Mouse (Mus musculus) heart, embryonic 15.5 days (tissue): ENCODE measurements around the gene Tnnt2. TPM values are rescaled to one million over a fixed set of nuclear protein-coding genes. Genes with fewer than 3 reads are reported as not detected.

Experiments used
- ATAC-seq: fragments of 200-750 bp; cut with Nextera tagmentation; replicated peaks from 2 replicates; pipeline ENCODE4 v1.8.0; 2017; ENCODE audit warnings: low read depth, moderate TSS enrichment; ENCODE audit not compliant: insufficient number of reproducible peaks, insufficient read depth, low FRiP score
- H3K27ac ChIP-seq: fragments of 300-500 bp; sonication (generic); 2 replicates; pipeline ENCODE4 v1.5.1; 2015; ENCODE audit warnings: mild to moderate bottlenecking, inconsistent platforms
- H3K27me3 ChIP-seq: fragments of 300-500 bp; sonication (generic); 2 replicates; pipeline ENCODE4 v1.6.1; 2015; ENCODE audit warnings: inconsistent platforms
- H3K36me3 ChIP-seq: fragments of 300-500 bp; sonication (generic); 2 replicates; pipeline ENCODE4 v1.6.1; 2015; ENCODE audit warnings: mild to moderate bottlenecking, inconsistent platforms
- H3K4me1 ChIP-seq: fragments of 300-500 bp; sonication (generic); replicated peaks from 2 replicates; pipeline ENCODE4 v1.6.1; 2015; ENCODE audit warnings: inconsistent platforms
- H3K4me2 ChIP-seq: fragments of 300-500 bp; sonication (generic); 2 replicates; pipeline ENCODE4 v1.6.1; 2015; ENCODE audit warnings: inconsistent platforms, mild to moderate bottlenecking, moderate library complexity
- H3K4me3 ChIP-seq: fragments of 300-500 bp; sonication (generic); 2 replicates; pipeline ENCODE4 v1.5.1; 2015; ENCODE audit warnings: mild to moderate bottlenecking, inconsistent platforms
- H3K9ac ChIP-seq: fragments of 300-500 bp; sonication (generic); 2 replicates; pipeline ENCODE4 v1.6.1; 2015; ENCODE audit warnings: mild to moderate bottlenecking, inconsistent platforms
- H3K9me3 ChIP-seq: fragments of 300-500 bp; sonication (generic); replicated peaks from 2 replicates; pipeline ENCODE4 v1.6.1; 2016; ENCODE audit warnings: inconsistent platforms
- WGBS: fragments of 180-500 bp; shearing (Covaris S2); methylation state at CpG from one replicate; pipeline ENCODE4 v1.1.7; 2015; ENCODE audit warnings: mixed read lengths; 5-methylcytosine and 5-hydroxymethylcytosine counted together
- polyA plus RNA-seq: library from polyadenylated mRNA; unstranded; fragments of >200 nt; fragmentation: Nextera tagmentation; extraction: Ambion mirVana; gene quantifications from 2 replicates; pipeline ENCODE4 v1.2.1, GENCODE M21; 2015

The Tnnt2 gene
- 7,410 and 9,283 TPM in 2 replicates for polyA plus RNA-seq

- 28% methylated on average over 9 of the region's 9 CpGs for WGBS
- Histone ChIP-seq H3K27ac (peak within 1 kb of the TSS; percentile 90), H3K9ac (peak within 1 kb of the TSS; percentile 72), H3K36me3 (no peaks in the 10 kb centered on the region), H3K4me2 (peak within 1 kb of the TSS; percentile 58), H3K4me3 (peak within 1 kb of the TSS; percentile 57), H3K27me3 (no peaks in the 10 kb centered on the region), H3K4me1 (peaks cover 46% of the 10 kb centered on the region), H3K9me3 (no peaks in the 10 kb centered on the region)
- peak; percentile 88 for ATAC-seq
Measured at GRCm38 (mm10) chr1:135835716-135836483, at the start of gene Tnnt2. Gene Tnnt2, plus strand, starts transcription at chr1:135836354.

- Histone ChIP-seq H3K27ac (no peak overlapping the region), H3K4me2 (no peak overlapping the region), H3K9me3 (no peaks in the 10 kb centered on the region), H3K27me3 (no peaks in the 10 kb centered on the region), H3K9ac (no peak overlapping the region), H3K36me3 (no peaks in the 10 kb centered on the region), H3K4me3 (no peak overlapping the region), H3K4me1 (peaks cover 22% of the 10 kb centered on the region)
- WGBS = 55% methylated on average over 3 of the region's 3 CpGs
- no peak for ATAC-seq
Measured at GRCm38 (mm10) chr1:135787799-135788198, 48.4 kb upstream of the Tnnt2 start.

GRCm38 (mm10) chr1:135788708-135789107, 47.4 kb upstream of the Tnnt2 start:
- ATAC-seq = no peak
- Histone ChIP-seq H3K4me3 (0 out of 2 replicates have a peak overlapping the region, but pooled peaks have one; percentile 2), H3K4me2 (peak overlapping the region; percentile 44), H3K27me3 (no peaks in the 10 kb centered on the region), H3K27ac (peak overlapping the region; percentile 35; the same call in 1 of the 2 replicates), H3K36me3 (no peaks in the 10 kb centered on the region), H3K9me3 (no peaks in the 10 kb centered on the region), H3K4me1 (peaks cover 29% of the 10 kb centered on the region), H3K9ac (no peak overlapping the region)
- WGBS = 12% methylated on average over 10 of the region's 10 CpGs

- no peaks in the 10 kb centered on the region for H3K36me3 ChIP-seq
- no peaks in the 10 kb centered on the region for H3K27me3 ChIP-seq
- H3K4me2 ChIP-seq = no peak overlapping the region
- no peak overlapping the region for H3K9ac ChIP-seq
- no peak for ATAC-seq
- H3K4me3 ChIP-seq = no peak overlapping the region
- H3K27ac ChIP-seq = no peak overlapping the region
- H3K9me3 ChIP-seq = no peaks in the 10 kb centered on the region
- 11% methylated on average over 5 of the region's 5 CpGs for WGBS
- H3K4me1 ChIP-seq = peaks cover 40% of the 10 kb centered on the region
Measured at GRCm38 (mm10) chr1:135789815-135790214, 46.3 kb upstream of the Tnnt2 start.

GRCm38 (mm10) chr1:135792143-135792939, 43.8 kb upstream of the Tnnt2 start:
- Histone ChIP-seq H3K9ac (no peak overlapping the region), H3K27me3 (no peaks in the 10 kb centered on the region), H3K4me2 (no peak overlapping the region), H3K36me3 (no peaks in the 10 kb centered on the region), H3K4me3 (no peak overlapping the region), H3K27ac (no peak overlapping the region), H3K4me1 (peaks cover 65% of the 10 kb centered on the region), H3K9me3 (no peaks in the 10 kb centered on the region)
- WGBS = 73% methylated on average over 13 of the region's 13 CpGs
- ATAC-seq = no peak

- H3K36me3 ChIP-seq = no peaks in the 10 kb centered on the region
- 20% methylated on average over 27 of the region's 27 CpGs for WGBS
- peak overlapping the region; percentile 90 for H3K27ac ChIP-seq
- peak overlapping the region; percentile 56 for H3K9ac ChIP-seq
- H3K4me1 ChIP-seq = peaks cover 67% of the 10 kb centered on the region
- peak overlapping the region; percentile 36 for H3K4me3 ChIP-seq
- H3K9me3 ChIP-seq = no peaks in the 10 kb centered on the region
- peak; percentile 29 for ATAC-seq
- H3K4me2 ChIP-seq = peak overlapping the region; percentile 66
- H3K27me3 ChIP-seq = no peaks in the 10 kb centered on the region
Measured at GRCm38 (mm10) chr1:135793370-135794215, 42.6 kb upstream of the Tnnt2 start.

GRCm38 (mm10) chr1:135794216-135795134, 41.7 kb upstream of the Tnnt2 start:
- peaks cover 69% of the 10 kb centered on the region for H3K4me1 ChIP-seq
- no peaks in the 10 kb centered on the region for H3K27me3 ChIP-seq
- H3K36me3 ChIP-seq = no peaks in the 10 kb centered on the region
- H3K9me3 ChIP-seq = no peaks in the 10 kb centered on the region
- peak overlapping the region; percentile 90 for H3K27ac ChIP-seq
- H3K9ac ChIP-seq = peak overlapping the region; percentile 56
- peak overlapping the region; percentile 36 for H3K4me3 ChIP-seq
- peak overlapping the region; percentile 66 for H3K4me2 ChIP-seq
- 12% methylated on average over 20 of the region's 20 CpGs for WGBS
- peak; percentile 76 for ATAC-seq

- Histone ChIP-seq H3K36me3 (no peaks in the 10 kb centered on the region), H3K4me3 (no peak overlapping the region; the same call in 1 of the 2 replicates), H3K4me1 (peaks cover 86% of the 10 kb centered on the region), H3K27me3 (no peaks in the 10 kb centered on the region), H3K9me3 (no peaks in the 10 kb centered on the region), H3K27ac (peak overlapping the region; percentile 99), H3K4me2 (peak overlapping the region; percentile 72), H3K9ac (0 out of 2 replicates have a peak overlapping the region, but pooled peaks have one; percentile 22)
- 71% methylated on average over 1 of the region's 1 CpGs for WGBS
- no peak for ATAC-seq
Measured at GRCm38 (mm10) chr1:135798492-135798891, 37.7 kb upstream of the Tnnt2 start.

- Histone ChIP-seq H3K9ac (peak overlapping the region; percentile 80), H3K27me3 (no peaks in the 10 kb centered on the region), H3K4me1 (peaks cover 86% of the 10 kb centered on the region), H3K4me3 (peak overlapping the region; percentile 61), H3K9me3 (no peaks in the 10 kb centered on the region), H3K36me3 (no peaks in the 10 kb centered on the region), H3K27ac (peak overlapping the region; percentile 99), H3K4me2 (peak overlapping the region; percentile 72)
- peak; percentile 29 for ATAC-seq
- WGBS = 18% methylated on average over 8 of the region's 8 CpGs
Measured at GRCm38 (mm10) chr1:135799109-135799627, 37.0 kb upstream of the Tnnt2 start.
